Mouse (Mus musculus): Measurements from ENCODE around the gene Adamts17.

DNA sequence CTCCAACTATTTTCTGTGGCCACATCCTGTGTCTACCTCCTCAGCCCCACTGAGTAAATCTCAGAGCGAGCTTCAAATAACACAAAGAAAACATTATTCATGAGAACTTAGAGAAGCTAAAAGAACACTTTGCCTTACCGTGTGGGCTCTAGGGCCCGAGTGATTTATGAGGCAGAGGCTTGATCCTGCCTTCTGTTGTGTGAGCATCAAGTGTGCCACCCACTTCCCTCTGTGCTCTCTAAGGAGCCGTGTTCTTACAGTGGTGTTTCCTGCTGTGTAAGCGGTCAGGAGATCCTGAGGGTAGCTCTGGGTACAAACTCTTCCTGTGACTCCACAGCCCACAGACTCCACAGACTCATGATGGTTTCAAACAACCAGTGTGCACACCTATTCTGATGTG, 35.7 kb upstream of the Adamts17 start:
- TF ChIP-seq EP300 (IDR thresholded peaks at IDR 0.05; ENCODE audit: insufficient read depth, low read depth, low read length), result no peak
- TF ChIP-seq CTCF (IDR thresholded peaks at IDR 0.05; ENCODE audit: low read depth, low read length), result no peak
- no peak for TF ChIP-seq POLR2A (IDR thresholded peaks at IDR 0.05; ENCODE audit: insufficient read depth, low read length)

All from ES-Bruce4 (cell line).